Comparison of ENCODE assay signal across 11 mouse cellular contexts in the genomic region with DNA sequence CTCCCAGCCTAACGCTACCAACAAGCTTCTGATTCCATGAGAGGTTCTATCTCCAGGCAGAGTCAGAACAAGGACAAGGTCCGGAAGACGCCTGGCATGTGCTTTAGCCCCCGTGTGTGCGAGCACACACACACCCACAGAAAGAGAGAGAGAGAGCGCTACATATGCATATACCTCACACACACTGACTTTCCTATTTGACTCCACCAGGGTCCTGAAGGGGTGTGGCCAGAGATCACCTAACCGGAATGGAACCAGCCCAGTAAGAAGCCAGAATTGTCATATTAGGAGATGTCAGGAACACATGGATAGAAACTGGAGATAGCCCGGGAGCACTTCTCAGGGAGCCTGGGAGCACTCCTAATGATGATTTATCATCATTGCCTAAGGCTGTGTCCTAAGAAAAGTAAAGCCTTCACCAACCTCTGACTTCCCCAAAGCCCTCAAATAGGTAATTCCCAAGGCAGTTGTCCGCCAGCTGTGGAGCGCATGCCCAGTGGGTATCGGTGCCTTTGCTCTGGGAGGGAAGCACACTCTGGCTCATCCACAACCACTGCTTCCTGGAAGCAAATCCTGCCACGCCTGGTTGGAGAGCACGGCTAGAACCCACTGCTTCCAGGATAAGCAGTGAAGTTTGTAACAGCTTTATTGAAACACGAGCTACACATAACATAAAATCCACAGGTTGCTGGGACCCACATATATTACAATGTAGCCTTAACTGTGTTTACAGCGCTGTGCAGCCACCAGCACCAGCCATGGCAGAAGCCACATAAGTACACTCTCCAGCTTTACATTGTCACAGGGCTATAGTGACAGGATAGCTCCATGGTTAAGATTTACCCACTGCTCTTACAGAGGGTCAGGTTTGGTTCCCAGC. TPM values are rescaled to one million over a fixed set of nuclear protein-coding genes. Genes with fewer than 3 reads are reported as not detected.
DNase-seq lines count a peak whose midpoint lies in the region; ATAC-seq and TF ChIP-seq lines count a peak whose summit lies in the region.
"Had no signal": no experiment of that assay in that cellular context is flagged by ENCODE, and none has a peak within 500 bp of the region (broad histone marks: within the 10 kb centered on the region; RNA-seq: fewer than 3 reads in every experiment).

No protein-coding gene starts in this region.

- no peaks in the 10 kb centered on the region for H3K36me3 ChIP-seq in lung, embryonic 14.5 days (ENCODE audit: insufficient read depth)
- H3K36me3 ChIP-seq in intestine, embryonic 15.5 days: no peaks in the 10 kb centered on the region
- H3K36me3 ChIP-seq: embryonic facial prominence, embryonic 12.5 days had no signal

- H3K4me2 ChIP-seq in lung, embryonic 14.5 days: peak overlapping the region; percentile 37
- H3K4me2 ChIP-seq in intestine, embryonic 15.5 days (replicated peaks): peak overlapping the region; percentile 10; the same call in 1 of the 2 replicates
- H3K4me2 ChIP-seq: embryonic facial prominence, embryonic 12.5 days had no signal

- H3K9ac ChIP-seq in lung, embryonic 14.5 days: no peak overlapping the region
- no peak overlapping the region for H3K9ac ChIP-seq in intestine, embryonic 15.5 days
- H3K9ac ChIP-seq: embryonic facial prominence, embryonic 12.5 days had no signal

- H3K27me3 ChIP-seq in lung, embryonic 14.5 days (ENCODE audit: insufficient read depth, low read length): peaks cover 7% of the 10 kb centered on the region; the same call in 1 of the 2 replicates
- no peaks in the 10 kb centered on the region for H3K27me3 ChIP-seq in intestine, embryonic 15.5 days (replicated peaks)
- H3K27me3 ChIP-seq: embryonic facial prominence, embryonic 12.5 days had no signal

- intact Hi-C loops in left cerebral cortex, postnatal 14 days (cut with DNase I): loop anchor here (5.0 kb wide), 1 partner anchor 41 kb away; no protein-coding TSS in a partner anchor

- no peak overlapping the region for H3K27ac ChIP-seq in lung, embryonic 14.5 days (ENCODE audit: low read depth)
- no peak overlapping the region for H3K27ac ChIP-seq in intestine, embryonic 15.5 days
- H3K27ac ChIP-seq: macrophage had no signal

- WGBS in lung, embryonic 14.5 days: 54% methylated on average over 15 of the region's 15 CpGs
- WGBS in intestine, embryonic 15.5 days: 52% methylated on average over 15 of the region's 15 CpGs

- H3K4me3 ChIP-seq in lung, embryonic 14.5 days (ENCODE audit: low read depth, low read length): no peak overlapping the region
- no peak overlapping the region for H3K4me3 ChIP-seq in intestine, embryonic 15.5 days (replicated peaks)
- H3K4me3 ChIP-seq: embryonic facial prominence, embryonic 12.5 days had no signal

- DNase-seq in frontal cortex, postnatal 25 days (ENCODE audit: low spot score in 2 of 2): peak; percentile 1 to 3
- no peak for DNase-seq in frontal cortex, adult 2 months (ENCODE audit: extremely low spot score in 1 of 2, low spot score in 1 of 2)
- no peak for DNase-seq in lung, embryonic 14.5 days
- no peak for DNase-seq in lung, postnatal 36 days
- DNase-seq in ES-CJ7 (ENCODE audit: low read depth, low spot score): peak; percentile 42
- DNase-seq in left cerebral cortex, postnatal 14 days (ENCODE audit: low spot score in 2 of 2): no peak
- DNase-seq in left cerebral cortex, adult 9 months (ENCODE audit: low spot score in 2 of 2): no peak

- peaks cover 43% of the 10 kb centered on the region for H3K4me1 ChIP-seq in lung, embryonic 14.5 days (ENCODE audit: insufficient read depth)
- peaks cover 46% of the 10 kb centered on the region for H3K4me1 ChIP-seq in intestine, embryonic 15.5 days (replicated peaks)

- H3K9me3 ChIP-seq in lung, embryonic 14.5 days (ENCODE audit: low read depth, low read length): no peaks in the 10 kb centered on the region
- no peaks in the 10 kb centered on the region for H3K9me3 ChIP-seq in intestine, embryonic 15.5 days
- H3K9me3 ChIP-seq: embryonic facial prominence, embryonic 12.5 days had no signal

- ATAC-seq in lung, embryonic 14.5 days (ENCODE audit: insufficient read depth): no peak
- no peak for ATAC-seq in intestine, embryonic 15.5 days

- TF ChIP-seq CTCF in lung, embryonic 14.5 days (IDR thresholded peaks at IDR 0.05; ENCODE audit: low read depth): no peak

RNA-seq across cellular contexts. Expression of a gene that starts 39.7 kb away (rescaled TPM):
- 1,138 and 1,210 TPM in 2 replicates for polyA plus RNA-seq in frontal cortex, adult 2 months (2012; rRNA removed)
- polyA plus RNA-seq in lung, embryonic 14.5 days (2014; fragmentation: Nextera tagmentation; extraction: Ambion mirVana): 2,614 and 2,926 TPM in 2 replicates
- polyA plus RNA-seq in intestine, embryonic 15.5 days (2015; fragmentation: Nextera tagmentation; extraction: Ambion mirVana): 2,607 and 2,658 TPM in 2 replicates
- 1,000 to 10,000 TPM; 1,748 to 1,778 TPM for total RNA-seq in left cerebral cortex, postnatal 14 days (2021)

RNA-seq across cellular contexts. Expression of a gene that starts 52.7 kb away (rescaled TPM):
- polyA plus RNA-seq in frontal cortex, adult 2 months (2012; rRNA removed): 0.67 and 0.82 TPM in 2 replicates
- polyA plus RNA-seq in lung, embryonic 14.5 days (2014; fragmentation: Nextera tagmentation; extraction: Ambion mirVana): 0.23 and 0.57 TPM in 2 replicates
- 0.18 TPM in 1 of 2 replicates, not detected in the other for polyA plus RNA-seq in intestine, embryonic 15.5 days (2015; fragmentation: Nextera tagmentation; extraction: Ambion mirVana)
- total RNA-seq in left cerebral cortex, postnatal 14 days (2021): under 1 TPM in 1 of 2 experiments, not detected in 1; 0.80 TPM
- total RNA-seq: granulocyte monocyte progenitor cell, adult 5-6 weeks had no signal
- polyA plus RNA-seq: macrophage had no signal

Comparison
In these comparisons a context has a peak if more than half of its experiments do, and no peak if none do; other contexts are left out.
1. DNase-seq: peak in frontal cortex, postnatal 25 days (2 of 2) and ES-CJ7 (single experiment); none in frontal cortex, adult 2 months (0 of 2), lung, embryonic 14.5 days (single experiment), lung, postnatal 36 days (single experiment), left cerebral cortex, postnatal 14 days (0 of 2) and left cerebral cortex, adult 9 months (0 of 2).